Mouse (Mus musculus): ENCODE data around the gene Prkce. TPM values are rescaled to one million over a fixed set of nuclear protein-coding genes. Genes with fewer than 3 reads are reported as not detected.

The Prkce gene
- polyA plus RNA-seq, 1 experiment from 2014 or later, result 4.4 TPM

- H3K4me2 ChIP-seq (ENCODE audit: low read depth, low read length), result no peak overlapping the region
- no peak for ATAC-seq (ENCODE audit: insufficient read depth, low FRiP score)
- WGBS, result 92% methylated on average over 5 of the region's 5 CpGs
These were observed 117.5 kb downstream of the Prkce start for GRCm38 (mm10) chr17:86285058-86285457.

GRCm38 (mm10) chr17:86286747-86287271, 119.2 kb downstream of the Prkce start:
- H3K27me3 ChIP-seq (ENCODE audit: control insufficient read depth, insufficient read depth, low read length), result no peaks in the 10 kb centered on the region
- no peaks in the 10 kb centered on the region for H3K36me3 ChIP-seq (ENCODE audit: control insufficient read depth, insufficient read depth, low read length)
- H3K4me3 ChIP-seq (replicated peaks; ENCODE audit: low read length), result no peak overlapping the region
- no peaks in the 10 kb centered on the region for H3K9me3 ChIP-seq (replicated peaks; ENCODE audit: control insufficient read depth, low read length)
- no peak overlapping the region for H3K9ac ChIP-seq (ENCODE audit: low read length)
- H3K27ac ChIP-seq (ENCODE audit: low read length), result no peak overlapping the region
- no peak overlapping the region for H3K4me2 ChIP-seq (ENCODE audit: low read depth, low read length)
- 74% methylated on average over 7 of the region's 7 CpGs for WGBS
- ATAC-seq (ENCODE audit: insufficient read depth, low FRiP score), result no peak
- peaks cover 9% of the 10 kb centered on the region; the same call in 1 of the 2 replicates for H3K4me1 ChIP-seq (ENCODE audit: control insufficient read depth, insufficient read depth, low read length)

More at GRCm38 (mm10) chr17:86285058-86285457, 117.5 kb downstream of the Prkce start:
- H3K27me3 ChIP-seq (ENCODE audit: control insufficient read depth, insufficient read depth, low read length), result no peaks in the 10 kb centered on the region
- H3K9me3 ChIP-seq (replicated peaks; ENCODE audit: control insufficient read depth, low read length), result no peaks in the 10 kb centered on the region
- no peaks in the 10 kb centered on the region for H3K36me3 ChIP-seq (ENCODE audit: control insufficient read depth, insufficient read depth, low read length)
- peaks cover 9% of the 10 kb centered on the region; the same call in 1 of the 2 replicates for H3K4me1 ChIP-seq (ENCODE audit: control insufficient read depth, insufficient read depth, low read length)
- no peak overlapping the region for H3K9ac ChIP-seq (ENCODE audit: low read length)
- no peak overlapping the region for H3K4me3 ChIP-seq (replicated peaks; ENCODE audit: low read length)
- no peak overlapping the region for H3K27ac ChIP-seq (ENCODE audit: low read length)

GRCm38 (mm10) chr17:86292711-86293110, 125.1 kb downstream of the Prkce start:
- Histone ChIP-seq H3K9me3 (replicated peaks; ENCODE audit: control insufficient read depth, low read length) (no peaks in the 10 kb centered on the region), H3K4me3 (replicated peaks; ENCODE audit: low read length) (no peak overlapping the region), H3K27me3 (ENCODE audit: control insufficient read depth, insufficient read depth, low read length) (no peaks in the 10 kb centered on the region), H3K27ac (ENCODE audit: low read length) (no peak overlapping the region), H3K4me2 (ENCODE audit: low read depth, low read length) (no peak overlapping the region), H3K4me1 (ENCODE audit: control insufficient read depth, insufficient read depth, low read length) (no peaks in the 10 kb centered on the region), H3K9ac (ENCODE audit: low read length) (no peak overlapping the region), H3K36me3 (ENCODE audit: control insufficient read depth, insufficient read depth, low read length) (no peaks in the 10 kb centered on the region)
- 89% methylated on average over 6 of the region's 6 CpGs for WGBS
- ATAC-seq (ENCODE audit: insufficient read depth, low FRiP score), result no peak

DNA sequence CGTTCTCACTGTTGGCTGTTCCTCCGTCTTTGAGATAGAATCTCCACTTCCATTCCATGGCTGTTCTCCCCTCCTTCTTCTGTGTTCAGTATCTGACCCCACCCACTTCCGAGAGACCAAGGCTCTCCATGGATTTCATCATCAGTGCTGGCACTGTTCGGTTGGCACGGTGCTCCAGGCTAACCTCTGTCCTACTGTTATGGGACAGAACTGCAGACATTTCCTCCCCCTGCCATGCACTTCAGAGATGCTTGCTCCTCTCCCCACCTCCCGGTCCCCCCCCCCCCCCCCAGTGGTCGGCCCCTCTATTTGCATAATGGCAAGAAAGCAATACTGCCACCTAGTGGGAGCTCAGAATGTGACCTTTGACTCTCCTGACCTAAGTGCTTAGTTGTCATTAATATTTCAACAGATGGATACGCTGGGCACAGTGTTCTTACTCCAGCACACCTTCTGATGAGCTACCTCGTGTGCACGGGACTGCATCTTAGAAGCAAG, 125.7 kb downstream of the Prkce start:
- ATAC-seq (ENCODE audit: insufficient read depth, low FRiP score), result no peak
- H3K4me3 ChIP-seq (replicated peaks; ENCODE audit: low read length), result no peak overlapping the region

DNA sequence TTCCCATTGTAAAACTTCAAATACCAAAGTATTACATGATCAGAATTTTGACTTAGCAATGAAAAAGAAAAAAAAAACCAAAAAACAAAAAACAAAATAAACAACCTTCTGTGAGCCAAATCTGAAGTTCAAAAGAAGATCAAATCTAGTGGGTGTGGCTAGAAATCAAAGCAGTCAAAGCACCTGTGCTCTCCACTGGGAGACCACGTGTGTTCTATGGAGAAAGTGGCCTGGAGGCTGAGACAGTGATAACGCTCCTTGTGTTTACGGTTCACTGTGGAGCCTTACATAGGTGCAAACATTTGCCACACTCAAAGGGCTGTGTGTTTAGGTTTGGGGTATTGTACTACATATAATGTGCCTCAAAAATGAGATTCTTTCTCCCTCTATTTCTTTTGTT, 132.0 kb downstream of the Prkce start:
- Histone ChIP-seq H3K27me3 (ENCODE audit: control insufficient read depth, insufficient read depth, low read length) (no peaks in the 10 kb centered on the region), H3K36me3 (ENCODE audit: control insufficient read depth, insufficient read depth, low read length) (no peaks in the 10 kb centered on the region), H3K4me1 (ENCODE audit: control insufficient read depth, insufficient read depth, low read length) (peaks cover 23% of the 10 kb centered on the region), H3K27ac (ENCODE audit: low read length) (no peak overlapping the region), H3K4me3 (replicated peaks; ENCODE audit: low read length) (no peak overlapping the region), H3K9ac (ENCODE audit: low read length) (no peak overlapping the region), H3K9me3 (replicated peaks; ENCODE audit: control insufficient read depth, low read length) (no peaks in the 10 kb centered on the region), H3K4me2 (ENCODE audit: low read depth, low read length) (no peak overlapping the region)
- 46% methylated on average over 3 of the region's 3 CpGs for WGBS
- ATAC-seq (ENCODE audit: insufficient read depth, low FRiP score), result no peak

More for the DNA sequence above, 125.7 kb downstream of the Prkce start:
- Histone ChIP-seq H3K27ac (ENCODE audit: low read length) (no peak overlapping the region), H3K36me3 (ENCODE audit: control insufficient read depth, insufficient read depth, low read length) (no peaks in the 10 kb centered on the region), H3K4me2 (ENCODE audit: low read depth, low read length) (0 out of 2 replicates have a peak overlapping the region, but pooled peaks have one; percentile 14), H3K27me3 (ENCODE audit: control insufficient read depth, insufficient read depth, low read length) (no peaks in the 10 kb centered on the region), H3K9me3 (replicated peaks; ENCODE audit: control insufficient read depth, low read length) (no peaks in the 10 kb centered on the region), H3K4me1 (ENCODE audit: control insufficient read depth, insufficient read depth, low read length) (no peaks in the 10 kb centered on the region), H3K9ac (ENCODE audit: low read length) (no peak overlapping the region)
- 46% methylated on average over 9 of the region's 10 CpGs for WGBS

GRCm38 (mm10) chr17:86300774-86301595, 133.4 kb downstream of the Prkce start:
- Histone ChIP-seq H3K9ac (ENCODE audit: low read length) (no peak overlapping the region; the same call in 1 of the 2 replicates), H3K36me3 (ENCODE audit: control insufficient read depth, insufficient read depth, low read length) (no peaks in the 10 kb centered on the region), H3K27ac (ENCODE audit: low read length) (peak overlapping the region; percentile 76), H3K4me3 (replicated peaks; ENCODE audit: low read length) (0 out of 2 replicates have a peak overlapping the region, but pooled peaks have one; percentile 6), H3K27me3 (ENCODE audit: control insufficient read depth, insufficient read depth, low read length) (no peaks in the 10 kb centered on the region), H3K4me1 (ENCODE audit: control insufficient read depth, insufficient read depth, low read length) (peaks cover 29% of the 10 kb centered on the region), H3K9me3 (replicated peaks; ENCODE audit: control insufficient read depth, low read length) (no peaks in the 10 kb centered on the region), H3K4me2 (ENCODE audit: low read depth, low read length) (peak overlapping the region; percentile 47)
- ATAC-seq (ENCODE audit: insufficient read depth, low FRiP score), result no peak
- WGBS, result 54% methylated on average over 22 of the region's 22 CpGs

- no peaks in the 10 kb centered on the region for H3K9me3 ChIP-seq (replicated peaks; ENCODE audit: control insufficient read depth, low read length)
- WGBS, result 76% methylated on average over 11 of the region's 11 CpGs
- no peak overlapping the region for H3K4me2 ChIP-seq (ENCODE audit: low read depth, low read length)
- peak; percentile 39; the same call in 1 of the 2 replicates for ATAC-seq (ENCODE audit: insufficient read depth, low FRiP score)
- H3K4me1 ChIP-seq (ENCODE audit: control insufficient read depth, insufficient read depth, low read length), result peaks cover 29% of the 10 kb centered on the region
- H3K36me3 ChIP-seq (ENCODE audit: control insufficient read depth, insufficient read depth, low read length), result no peaks in the 10 kb centered on the region
- no peaks in the 10 kb centered on the region for H3K27me3 ChIP-seq (ENCODE audit: control insufficient read depth, insufficient read depth, low read length)
- no peak overlapping the region for H3K9ac ChIP-seq (ENCODE audit: low read length)
- peak overlapping the region; percentile 14; the same call in 1 of the 2 replicates for H3K27ac ChIP-seq (ENCODE audit: low read length)
- no peak overlapping the region for H3K4me3 ChIP-seq (replicated peaks; ENCODE audit: low read length)
These were observed 134.7 kb downstream of the Prkce start for GRCm38 (mm10) chr17:86302266-86302665.

DNA sequence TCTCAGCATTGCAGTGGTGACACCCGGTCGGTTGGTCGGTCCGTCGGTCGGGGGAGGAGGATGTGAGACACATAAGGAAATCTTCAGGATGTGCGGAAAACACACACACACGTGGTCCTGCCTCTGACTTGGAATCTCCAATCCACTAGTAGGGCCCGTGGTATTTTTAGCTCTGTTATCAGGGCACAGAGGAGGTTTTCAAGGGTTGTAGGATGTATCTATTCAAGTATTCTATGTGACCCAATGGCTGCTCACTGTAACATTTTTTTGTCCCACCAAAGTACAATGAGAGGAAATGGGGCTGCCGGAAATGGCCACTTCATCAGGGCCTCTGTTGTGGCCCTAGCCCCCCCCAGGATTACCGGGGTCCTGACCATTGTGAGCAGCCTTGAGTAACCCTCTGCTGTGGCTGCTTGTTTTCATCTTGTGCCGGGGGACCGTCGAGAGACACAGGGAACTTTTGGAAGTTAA, 135.3 kb downstream of the Prkce start:
- no peak for ATAC-seq (ENCODE audit: insufficient read depth, low FRiP score)
- Histone ChIP-seq H3K27me3 (ENCODE audit: control insufficient read depth, insufficient read depth, low read length) (no peaks in the 10 kb centered on the region), H3K4me3 (replicated peaks; ENCODE audit: low read length) (no peak overlapping the region), H3K4me1 (ENCODE audit: control insufficient read depth, insufficient read depth, low read length) (peaks cover 29% of the 10 kb centered on the region), H3K9me3 (replicated peaks; ENCODE audit: control insufficient read depth, low read length) (no peaks in the 10 kb centered on the region), H3K4me2 (ENCODE audit: low read depth, low read length) (no peak overlapping the region), H3K36me3 (ENCODE audit: control insufficient read depth, insufficient read depth, low read length) (no peaks in the 10 kb centered on the region), H3K27ac (ENCODE audit: low read length) (peak overlapping the region; percentile 18; the same call in 1 of the 2 replicates), H3K9ac (ENCODE audit: low read length) (no peak overlapping the region)
- 70% methylated on average over 14 of the region's 14 CpGs for WGBS

Data from stomach, embryonic 16.5 days (tissue).